Mouse (Mus musculus): ENCODE measurements around the gene Hist1h4m. TPM values are rescaled to one million over a fixed set of nuclear protein-coding genes. Genes with fewer than 3 reads are reported as not detected.
A peak's percentile ranks its signal among the peaks of the same experiment; 100 is the strongest.

Gene Hist1h4m
- total and polyA plus RNA-seq, 3 experiments: 1.6 to 18.2 (median 12.8) TPM

- H3K4me1 ChIP-seq (ENCODE audit: control insufficient read depth in 1 of 2, insufficient read depth in 2 of 2): peaks cover 0 to 28% of the 10 kb centered on the region in 2 experiments; a peak in 3 of 4 replicates
- no peaks in the 10 kb centered on the region for H3K36me3 ChIP-seq (replicated peaks in 1 of 2; ENCODE audit: control insufficient read depth in 1 of 2, insufficient read depth in 1 of 2, low read length in 1 of 2)
- peak overlapping the region; percentile 50; the same call in 1 of the 2 replicates for H3K4me2 ChIP-seq (ENCODE audit: insufficient read depth, low read depth, poor library complexity, severe bottlenecking)
- DNase-seq (ENCODE audit: extremely low read depth): peak; percentile 84
- H3K79me2 ChIP-seq (replicated peaks; ENCODE audit: control insufficient read depth, extremely low read depth, insufficient read depth, poor library complexity, severe bottlenecking): no peaks in the 10 kb centered on the region
- TF ChIP-seq MAFK (IDR thresholded peaks at IDR 0.05; ENCODE audit: insufficient replicate concordance, low read length): peak; percentile 98
- TF ChIP-seq HCFC1 (IDR thresholded peaks at IDR 0.05; ENCODE audit: low read depth, low read length): 0 out of 2 replicates have a peak, but pooled peaks have one; percentile 20
- peak; percentile 100 for TF ChIP-seq TBP (conservative IDR thresholded peaks at IDR 0.05; ENCODE audit: low read depth, low read length)
- 0 out of 2 replicates have a peak, but pooled peaks have one; percentile 58 for TF ChIP-seq NRF1 (IDR thresholded peaks at IDR 0.05; ENCODE audit: low read depth, low read length)
- no peak for TF ChIP-seq JUN (IDR thresholded peaks at IDR 0.05; ENCODE audit: insufficient read depth, low read depth, low read length)
- no peak for TF ChIP-seq MXI1 (IDR thresholded peaks at IDR 0.05; ENCODE audit: low read depth, low read length)
- peak; percentile 88; the same call in 1 of the 2 replicates for TF ChIP-seq E2F4 (IDR thresholded peaks at IDR 0.05; ENCODE audit: insufficient replicate concordance, low read depth, low read length)
- TF ChIP-seq KAT2A (IDR thresholded peaks at IDR 0.05; ENCODE audit: insufficient replicate concordance, low read length): peak; percentile 42; the same call in 1 of the 2 replicates
- TF ChIP-seq GABPA (IDR thresholded peaks at IDR 0.05; ENCODE audit: insufficient replicate concordance, low read depth, low read length): no peak
- TF ChIP-seq ELF1 (IDR thresholded peaks at IDR 0.05; ENCODE audit: low read depth, low read length): peak; percentile 96
- no peak overlapping the region for H3K27ac ChIP-seq (ENCODE audit: insufficient read depth, low read depth)
- H3K4me3 ChIP-seq (replicated peaks in 1 of 3; ENCODE audit: low read depth in 2 of 3, low read length in 2 of 3, poor library complexity in 1 of 3): peak overlapping the region; percentile 65 to 81 (median 69)
- peaks cover 2% of the 10 kb centered on the region for H3K27me3 ChIP-seq (replicated peaks)
- H3K9ac ChIP-seq (ENCODE audit: insufficient read depth, low read depth): peak overlapping the region; percentile 83
- in situ Hi-C loops (cut with MboI; ENCODE audit: low pct_ligation_motif_present, low pct_unique_long_range_greater_than_20kb, low sequenced_read_pairs): loop anchor here (25.0 kb wide), 1 partner anchor 1582 kb away; no protein-coding TSS in a partner anchor
- H3K9me3 ChIP-seq (replicated peaks; ENCODE audit: low read length): no peaks in the 10 kb centered on the region
- dilution Hi-C loops (cut with MboI; ENCODE audit: extremely low pct_ligation_motif_present, extremely low pct_unique_long_range_greater_than_20kb, low sequenced_read_pairs): no loop called here
Measured at GRCm38 (mm10) chr13:21855698-21856162, 44.2 kb downstream of the Hist1h4m start.

- Histone ChIP-seq H3K4me2 (ENCODE audit: insufficient read depth, low read depth, poor library complexity, severe bottlenecking) (no peak overlapping the region), H3K27ac (ENCODE audit: insufficient read depth, low read depth) (no peak overlapping the region), H3K79me2 (replicated peaks; ENCODE audit: control insufficient read depth, extremely low read depth, insufficient read depth, poor library complexity, severe bottlenecking) (no peaks in the 10 kb centered on the region), H3K27me3 (replicated peaks) (peaks cover 12% of the 10 kb centered on the region), H3K36me3 (replicated peaks in 1 of 2; ENCODE audit: control insufficient read depth in 1 of 2, insufficient read depth in 1 of 2, low read length in 1 of 2) (no peaks in the 10 kb centered on the region), H3K9me3 (replicated peaks; ENCODE audit: low read length) (no peaks in the 10 kb centered on the region), H3K9ac (ENCODE audit: insufficient read depth, low read depth) (no peak overlapping the region), H3K4me1 (ENCODE audit: control insufficient read depth in 1 of 2, insufficient read depth in 2 of 2) (no peaks in the 10 kb centered on the region; a peak in 1 of 4 replicates), H3K4me3 (replicated peaks in 1 of 3; ENCODE audit: low read depth in 2 of 3, low read length in 2 of 3, poor library complexity in 1 of 3) (no peak overlapping the region)
- no peak for DNase-seq (ENCODE audit: extremely low read depth)
- dilution Hi-C loops (cut with MboI; ENCODE audit: extremely low pct_ligation_motif_present, extremely low pct_unique_long_range_greater_than_20kb, low sequenced_read_pairs) (no loop called here), in situ Hi-C loops (cut with MboI; ENCODE audit: low pct_ligation_motif_present, low pct_unique_long_range_greater_than_20kb, low sequenced_read_pairs) (loop anchor here (25.0 kb wide), 1 partner anchor 1576 kb away; no protein-coding TSS in a partner anchor)
- no peak for TF ChIP-seq USF2 (conservative IDR thresholded peaks at IDR 0.05; ENCODE audit: low read depth, low read length)
Measured at GRCm38 (mm10) chr13:21861608-21862007, 50.1 kb downstream of the Hist1h4m start.

Other genes starting within 250 kb of the Hist1h4m start
Only the 20 nearest of the 31 such genes appear.
- not detected in 2 replicates for gene Olfr1360, start 134.3 kb upstream of the Hist1h4m start, total RNA-seq (2012; rRNA removed)
- gene Olfr1360, start 134.3 kb upstream of the Hist1h4m start, total RNA-seq (2014; rRNA removed): not detected in 2 replicates
- gene Olfr1360, start 134.3 kb upstream of the Hist1h4m start, polyA plus RNA-seq (2012; ENCODE audit: insufficient read length, low read depth): not detected in 2 replicates
- gene Olfr1359, start 113.6 kb upstream of the Hist1h4m start, total RNA-seq (2012; rRNA removed): not detected in 2 replicates
- not detected in 2 replicates for gene Olfr1359, start 113.6 kb upstream of the Hist1h4m start, total RNA-seq (2014; rRNA removed)
- gene Olfr1359, start 113.6 kb upstream of the Hist1h4m start, polyA plus RNA-seq (2012; ENCODE audit: insufficient read length, low read depth): not detected in 2 replicates
- 897 and 953 TPM in 2 replicates for gene Hist1h2bl, start 95.6 kb upstream of the Hist1h4m start, total RNA-seq (2012; rRNA removed)
- 16.0 and 18.1 TPM in 2 replicates for gene Hist1h2bl, start 95.6 kb upstream of the Hist1h4m start, total RNA-seq (2014; rRNA removed)
- 1.7 and 3.8 TPM in 2 replicates for gene Hist1h2bl, start 95.6 kb upstream of the Hist1h4m start, polyA plus RNA-seq (2012; ENCODE audit: insufficient read length, low read depth)
- gene Hist1h2ai, start 95.3 kb upstream of the Hist1h4m start, total RNA-seq (2012; rRNA removed): 839 and 880 TPM in 2 replicates
- gene Hist1h2ai, start 95.3 kb upstream of the Hist1h4m start, total RNA-seq (2014; rRNA removed): 3.9 and 6.3 TPM in 2 replicates
- gene Hist1h2ai, start 95.3 kb upstream of the Hist1h4m start, polyA plus RNA-seq (2012; ENCODE audit: insufficient read length, low read depth): not detected in 2 replicates
- gene Hist1h3h, start 94.1 kb upstream of the Hist1h4m start, total RNA-seq (2012; rRNA removed): 1,605 and 1,657 TPM in 2 replicates
- 18.2 and 21.7 TPM in 2 replicates for gene Hist1h3h, start 94.1 kb upstream of the Hist1h4m start, total RNA-seq (2014; rRNA removed)
- gene Hist1h3h, start 94.1 kb upstream of the Hist1h4m start, polyA plus RNA-seq (2012; ENCODE audit: insufficient read length, low read depth): 9.5 and 18.6 TPM in 2 replicates
- gene Hist1h2bm, start 89.7 kb upstream of the Hist1h4m start, total RNA-seq (2012; rRNA removed): 1,752 and 1,804 TPM in 2 replicates
- gene Hist1h2bm, start 89.7 kb upstream of the Hist1h4m start, total RNA-seq (2014; rRNA removed): 25.7 and 36.0 TPM in 2 replicates
- gene Hist1h2bm, start 89.7 kb upstream of the Hist1h4m start, polyA plus RNA-seq (2012; ENCODE audit: insufficient read length, low read depth): 0.87 TPM in 1 of 2 replicates, not detected in the other
- 936 and 984 TPM in 2 replicates for gene Hist1h4j, start 76.7 kb upstream of the Hist1h4m start, total RNA-seq (2012; rRNA removed)
- gene Hist1h4j, start 76.7 kb upstream of the Hist1h4m start, total RNA-seq (2014; rRNA removed): 18.5 and 27.8 TPM in 2 replicates
- gene Hist1h4j, start 76.7 kb upstream of the Hist1h4m start, polyA plus RNA-seq (2012; ENCODE audit: insufficient read length, low read depth): 1.1 and 1.8 TPM in 2 replicates
- gene Hist1h4k, start 61.2 kb upstream of the Hist1h4m start, total RNA-seq (2012; rRNA removed): 3,228 and 4,319 TPM in 2 replicates
- gene Hist1h4k, start 61.2 kb upstream of the Hist1h4m start, total RNA-seq (2014; rRNA removed): 15.2 and 25.4 TPM in 2 replicates
- gene Hist1h4k, start 61.2 kb upstream of the Hist1h4m start, polyA plus RNA-seq (2012; ENCODE audit: insufficient read length, low read depth): 5.6 and 13.2 TPM in 2 replicates
- 1,024 and 1,125 TPM in 2 replicates for gene Hist1h2ak, start 57.9 kb upstream of the Hist1h4m start, total RNA-seq (2012; rRNA removed)
- 7.3 and 16.6 TPM in 2 replicates for gene Hist1h2ak, start 57.9 kb upstream of the Hist1h4m start, total RNA-seq (2014; rRNA removed)
- gene Hist1h2ak, start 57.9 kb upstream of the Hist1h4m start, polyA plus RNA-seq (2012; ENCODE audit: insufficient read length, low read depth): 1.8 and 6.2 TPM in 2 replicates
- gene Hist1h2bn, start 57.6 kb upstream of the Hist1h4m start, total RNA-seq (2012; rRNA removed): 1,563 and 1,639 TPM in 2 replicates
- 16.5 and 24.0 TPM in 2 replicates for gene Hist1h2bn, start 57.6 kb upstream of the Hist1h4m start, total RNA-seq (2014; rRNA removed)
- 2.6 and 3.1 TPM in 2 replicates for gene Hist1h2bn, start 57.6 kb upstream of the Hist1h4m start, polyA plus RNA-seq (2012; ENCODE audit: insufficient read length, low read depth)
- gene Hist1h1b, start 31.1 kb upstream of the Hist1h4m start, total RNA-seq (2012; rRNA removed): 1,032 and 1,397 TPM in 2 replicates
- gene Hist1h1b, start 31.1 kb upstream of the Hist1h4m start, total RNA-seq (2014; rRNA removed): 12.2 and 16.6 TPM in 2 replicates
- gene Hist1h1b, start 31.1 kb upstream of the Hist1h4m start, polyA plus RNA-seq (2012; ENCODE audit: insufficient read length, low read depth): 0.71 and 1.9 TPM in 2 replicates
- 797 and 828 TPM in 2 replicates for gene Hist1h3i, start 28.4 kb upstream of the Hist1h4m start, total RNA-seq (2012; rRNA removed)
- gene Hist1h3i, start 28.4 kb upstream of the Hist1h4m start, total RNA-seq (2014; rRNA removed): 7.7 and 21.2 TPM in 2 replicates
- gene Hist1h3i, start 28.4 kb upstream of the Hist1h4m start, polyA plus RNA-seq (2012; ENCODE audit: insufficient read length, low read depth): 2.0 and 14.3 TPM in 2 replicates
- 792 and 1,025 TPM in 2 replicates for gene Hist1h2an, start 24.5 kb upstream of the Hist1h4m start, total RNA-seq (2012; rRNA removed)
- 3.0 and 4.7 TPM in 2 replicates for gene Hist1h2an, start 24.5 kb upstream of the Hist1h4m start, total RNA-seq (2014; rRNA removed)
- gene Hist1h2an, start 24.5 kb upstream of the Hist1h4m start, polyA plus RNA-seq (2012; ENCODE audit: insufficient read length, low read depth): 7.1 TPM in 1 of 2 replicates, not detected in the other
- 476 and 510 TPM in 2 replicates for gene Hist1h2bp, start 24.3 kb upstream of the Hist1h4m start, total RNA-seq (2012; rRNA removed)
- gene Hist1h2bp, start 24.3 kb upstream of the Hist1h4m start, total RNA-seq (2014; rRNA removed): 2.7 and 3.6 TPM in 2 replicates
- gene Hist1h2bp, start 24.3 kb upstream of the Hist1h4m start, polyA plus RNA-seq (2012; ENCODE audit: insufficient read length, low read depth): 0.60 and 1.3 TPM in 2 replicates
- gene Hist1h2bq, start 1.5 kb upstream of the Hist1h4m start, total RNA-seq (2012; rRNA removed): 1,881 and 2,257 TPM in 2 replicates
- 17.1 and 32.4 TPM in 2 replicates for gene Hist1h2bq, start 1.5 kb upstream of the Hist1h4m start, total RNA-seq (2014; rRNA removed)
- 4.1 and 4.3 TPM in 2 replicates for gene Hist1h2bq, start 1.5 kb upstream of the Hist1h4m start, polyA plus RNA-seq (2012; ENCODE audit: insufficient read length, low read depth)
- not detected in 2 replicates for gene Hist1h2ao, start 1.3 kb upstream of the Hist1h4m start, total RNA-seq (2012; rRNA removed)
- not detected in 2 replicates for gene Hist1h2ao, start 1.3 kb upstream of the Hist1h4m start, total RNA-seq (2014; rRNA removed)
- gene Hist1h2ao, start 1.3 kb upstream of the Hist1h4m start, polyA plus RNA-seq (2012; ENCODE audit: insufficient read length, low read depth): 354 and 693 TPM in 2 replicates
- 4,939 and 5,322 TPM in 2 replicates for gene Hist1h4n, start 20.4 kb downstream of the Hist1h4m start, total RNA-seq (2012; rRNA removed)
- 90.5 and 152 TPM in 2 replicates for gene Hist1h4n, start 20.4 kb downstream of the Hist1h4m start, total RNA-seq (2014; rRNA removed)
- gene Hist1h4n, start 20.4 kb downstream of the Hist1h4m start, polyA plus RNA-seq (2012; ENCODE audit: insufficient read length, low read depth): 6.4 TPM in 1 of 2 replicates, not detected in the other
- 2,938 and 2,951 TPM in 2 replicates for gene Hist1h2ap, start 21.8 kb downstream of the Hist1h4m start, total RNA-seq (2012; rRNA removed)
- gene Hist1h2ap, start 21.8 kb downstream of the Hist1h4m start, total RNA-seq (2014; rRNA removed): 50.8 and 66.8 TPM in 2 replicates
- 383 and 447 TPM in 2 replicates for gene Hist1h2ap, start 21.8 kb downstream of the Hist1h4m start, polyA plus RNA-seq (2012; ENCODE audit: insufficient read length, low read depth)
- gene Hist1h2br, start 22.0 kb downstream of the Hist1h4m start, total RNA-seq (2012; rRNA removed): 1,633 and 2,083 TPM in 2 replicates
- gene Hist1h2br, start 22.0 kb downstream of the Hist1h4m start, total RNA-seq (2014; rRNA removed): 9.4 and 19.7 TPM in 2 replicates
- gene Hist1h2br, start 22.0 kb downstream of the Hist1h4m start, polyA plus RNA-seq (2012; ENCODE audit: insufficient read length, low read depth): 4.1 and 4.2 TPM in 2 replicates
- gene Zfp184, start 133.3 kb downstream of the Hist1h4m start, total RNA-seq (2012; rRNA removed): 2.3 and 3.1 TPM in 2 replicates
- 2.0 and 3.3 TPM in 2 replicates for gene Zfp184, start 133.3 kb downstream of the Hist1h4m start, total RNA-seq (2014; rRNA removed)
- 0.79 and 0.80 TPM in 2 replicates for gene Zfp184, start 133.3 kb downstream of the Hist1h4m start, polyA plus RNA-seq (2012; ENCODE audit: insufficient read length, low read depth)